Mouse (Mus musculus) brain, embryonic 14.5 days (tissue): ENCODE results near the gene Trib3.
"Not testable (repeated sequence)": the region's sequence is repeated elsewhere in the genome, so short reads cannot be mapped to it uniquely, and the experiment has no call there.

Source experiments
- CTCF ChIP-seq: fragments of 200-500 bp; IDR thresholded peaks from 2 replicates; pipeline ENCODE4 v1.5.1; 2012; ENCODE audit warnings: inconsistent platforms, mild to moderate bottlenecking, moderate library complexity, borderline replicate concordance; ENCODE audit not compliant: insufficient read depth, insufficient read length; ENCODE audit errors: extremely low read depth
- POLR2A ChIP-seq: fragments of 200-500 bp; IDR thresholded peaks from 2 replicates; pipeline ENCODE4 v1.6.1; 2012; ENCODE audit warnings: mild to moderate bottlenecking, inconsistent platforms, borderline replicate concordance; ENCODE audit not compliant: poor library complexity, insufficient read depth, insufficient read length, severe bottlenecking; ENCODE audit errors: extremely low read depth

GRCm38 (mm10) chr2:152289623-152290022 is 54.2 kb downstream of the Trib3 start:
- not testable (repeated sequence) for TF ChIP-seq CTCF, POLR2A
